Mouse (Mus musculus): ENCODE data around the gene Ccdc12. TPM values are rescaled to one million over a fixed set of nuclear protein-coding genes. Genes with fewer than 3 reads are reported as not detected.
A peak's percentile ranks its signal among the peaks of the same experiment; 100 is the strongest.

Ccdc12 gene
- polyA plus RNA-seq, 1 experiment from 2014 or later = 157 TPM

GRCm38 (mm10) chr9:110631191-110631590, 25.1 kb upstream of the Ccdc12 start:
- no peaks in the 10 kb centered on the region for H3K9me3 ChIP-seq (replicated peaks)
- peaks cover 35% of the 10 kb centered on the region for H3K36me3 ChIP-seq
- peak overlapping the region; percentile 40 for H3K4me2 ChIP-seq
- H3K4me3 ChIP-seq (replicated peaks) = no peak overlapping the region
- H3K4me1 ChIP-seq = peaks cover 26% of the 10 kb centered on the region
- H3K27ac ChIP-seq = no peak overlapping the region
- WGBS = 32% methylated on average over 10 of the region's 10 CpGs
- peaks cover 37% of the 10 kb centered on the region for H3K27me3 ChIP-seq
- no peak overlapping the region for H3K9ac ChIP-seq
- ATAC-seq (replicated peaks; ENCODE audit: low FRiP score) = no peak

GRCm38 (mm10) chr9:110631651-110632275, 24.5 kb upstream of the Ccdc12 start:
- 25% methylated on average over 30 of the region's 30 CpGs for WGBS
- no peak for ATAC-seq (replicated peaks; ENCODE audit: low FRiP score)
- peaks cover 39% of the 10 kb centered on the region for H3K36me3 ChIP-seq
- no peaks in the 10 kb centered on the region for H3K9me3 ChIP-seq (replicated peaks)
- peak overlapping the region; percentile 40 for H3K4me2 ChIP-seq
- H3K27ac ChIP-seq = no peak overlapping the region
- peak overlapping the region; percentile 17 for H3K4me3 ChIP-seq (replicated peaks)
- peaks cover 37% of the 10 kb centered on the region for H3K27me3 ChIP-seq
- peaks cover 26% of the 10 kb centered on the region for H3K4me1 ChIP-seq
- no peak overlapping the region for H3K9ac ChIP-seq

- no peak overlapping the region for H3K4me2 ChIP-seq
- 80% methylated on average over 15 of the region's 15 CpGs for WGBS
- no peak for ATAC-seq (replicated peaks; ENCODE audit: low FRiP score)
- peaks cover 26% of the 10 kb centered on the region for H3K4me1 ChIP-seq
- no peak overlapping the region for H3K9ac ChIP-seq
- peaks cover 37% of the 10 kb centered on the region for H3K27me3 ChIP-seq
- H3K9me3 ChIP-seq (replicated peaks) = no peaks in the 10 kb centered on the region
- no peak overlapping the region for H3K4me3 ChIP-seq (replicated peaks)
- H3K27ac ChIP-seq = no peak overlapping the region
- peaks cover 31% of the 10 kb centered on the region for H3K36me3 ChIP-seq
Observed at GRCm38 (mm10) chr9:110632671-110633070, 23.6 kb upstream of the Ccdc12 start.

GRCm38 (mm10) chr9:110633882-110634281, 22.4 kb upstream of the Ccdc12 start:
- Histone ChIP-seq H3K4me2 (no peak overlapping the region), H3K27me3 (peaks cover 37% of the 10 kb centered on the region), H3K4me3 (replicated peaks) (no peak overlapping the region), H3K4me1 (peaks cover 26% of the 10 kb centered on the region), H3K36me3 (peaks cover 31% of the 10 kb centered on the region), H3K27ac (no peak overlapping the region), H3K9ac (no peak overlapping the region), H3K9me3 (replicated peaks) (no peaks in the 10 kb centered on the region)
- WGBS = 70% methylated on average over 17 of the region's 17 CpGs
- no peak for ATAC-seq (replicated peaks; ENCODE audit: low FRiP score)

GRCm38 (mm10) chr9:110635225-110635624, 21.1 kb upstream of the Ccdc12 start:
- H3K27ac ChIP-seq = no peak overlapping the region
- WGBS = 7% methylated on average over 19 of the region's 19 CpGs
- no peak overlapping the region for H3K9ac ChIP-seq
- no peaks in the 10 kb centered on the region for H3K9me3 ChIP-seq (replicated peaks)
- no peak; the same call in 1 of the 2 replicates for ATAC-seq (replicated peaks; ENCODE audit: low FRiP score)
- H3K27me3 ChIP-seq = peaks cover 37% of the 10 kb centered on the region
- H3K4me2 ChIP-seq = no peak overlapping the region
- H3K4me3 ChIP-seq (replicated peaks) = no peak overlapping the region
- H3K36me3 ChIP-seq = peaks cover 36% of the 10 kb centered on the region
- peaks cover 23% of the 10 kb centered on the region for H3K4me1 ChIP-seq

- H3K4me3 ChIP-seq (replicated peaks) = no peak overlapping the region
Observed at GRCm38 (mm10) chr9:110638611-110639021, 17.7 kb upstream of the Ccdc12 start.

GRCm38 (mm10) chr9:110641006-110641405, 15.3 kb upstream of the Ccdc12 start:
- Histone ChIP-seq H3K4me1 (peaks cover 37% of the 10 kb centered on the region), H3K9me3 (replicated peaks) (no peaks in the 10 kb centered on the region), H3K9ac (no peak overlapping the region), H3K27me3 (no peaks in the 10 kb centered on the region), H3K36me3 (peaks cover 27% of the 10 kb centered on the region), H3K4me2 (no peak overlapping the region), H3K4me3 (replicated peaks) (no peak overlapping the region), H3K27ac (no peak overlapping the region)
- ATAC-seq (replicated peaks; ENCODE audit: low FRiP score) = no peak
- 88% methylated on average over 5 of the region's 5 CpGs for WGBS

More at GRCm38 (mm10) chr9:110638611-110639021, 17.7 kb upstream of the Ccdc12 start:
- H3K4me2 ChIP-seq = no peak overlapping the region
- H3K36me3 ChIP-seq = peaks cover 28% of the 10 kb centered on the region
- H3K9me3 ChIP-seq (replicated peaks) = no peaks in the 10 kb centered on the region
- no peak overlapping the region for H3K9ac ChIP-seq
- peaks cover 23% of the 10 kb centered on the region for H3K4me1 ChIP-seq
- H3K27ac ChIP-seq = no peak overlapping the region
- 87% methylated on average over 10 of the region's 10 CpGs for WGBS
- peaks cover 13% of the 10 kb centered on the region for H3K27me3 ChIP-seq
- no peak for ATAC-seq (replicated peaks; ENCODE audit: low FRiP score)

- Histone ChIP-seq H3K36me3 (peaks cover 16% of the 10 kb centered on the region), H3K4me1 (peaks cover 37% of the 10 kb centered on the region), H3K4me3 (replicated peaks) (no peak overlapping the region), H3K27me3 (no peaks in the 10 kb centered on the region), H3K9me3 (replicated peaks) (no peaks in the 10 kb centered on the region), H3K9ac (no peak overlapping the region), H3K4me2 (no peak overlapping the region), H3K27ac (peak overlapping the region; percentile 76)
- WGBS = 22% methylated on average over 5 of the region's 5 CpGs
- peak; percentile 68 for ATAC-seq (replicated peaks; ENCODE audit: low FRiP score)
Observed at GRCm38 (mm10) chr9:110642812-110643524, 13.3 kb upstream of the Ccdc12 start.

GRCm38 (mm10) chr9:110643787-110644186, 12.5 kb upstream of the Ccdc12 start:
- Histone ChIP-seq H3K4me1 (peaks cover 37% of the 10 kb centered on the region), H3K9ac (no peak overlapping the region), H3K27ac (peak overlapping the region; percentile 76; the same call in 1 of the 2 replicates), H3K4me2 (no peak overlapping the region), H3K36me3 (peaks cover 8% of the 10 kb centered on the region; the same call in 1 of the 2 replicates), H3K9me3 (replicated peaks) (no peaks in the 10 kb centered on the region), H3K27me3 (no peaks in the 10 kb centered on the region), H3K4me3 (replicated peaks) (no peak overlapping the region)
- WGBS = 50% methylated on average over 9 of the region's 9 CpGs
- ATAC-seq (replicated peaks; ENCODE audit: low FRiP score) = peak; percentile 66

GRCm38 (mm10) chr9:110644295-110644694, 12.0 kb upstream of the Ccdc12 start:
- 0 out of 2 replicates have a peak, but pooled peaks have one; percentile 3 for ATAC-seq (replicated peaks; ENCODE audit: low FRiP score)
- Histone ChIP-seq H3K4me1 (peaks cover 37% of the 10 kb centered on the region), H3K27ac (peak overlapping the region; percentile 76; the same call in 1 of the 2 replicates), H3K9ac (no peak overlapping the region), H3K36me3 (peaks cover 4% of the 10 kb centered on the region; the same call in 1 of the 2 replicates), H3K9me3 (replicated peaks) (no peaks in the 10 kb centered on the region), H3K27me3 (no peaks in the 10 kb centered on the region), H3K4me2 (no peak overlapping the region), H3K4me3 (replicated peaks) (no peak overlapping the region)
- WGBS = 63% methylated on average over 10 of the region's 10 CpGs

- Histone ChIP-seq H3K4me3 (replicated peaks) (no peak overlapping the region), H3K36me3 (no peaks in the 10 kb centered on the region), H3K4me2 (no peak overlapping the region), H3K27ac (no peak overlapping the region), H3K9me3 (replicated peaks) (no peaks in the 10 kb centered on the region), H3K27me3 (no peaks in the 10 kb centered on the region), H3K9ac (no peak overlapping the region), H3K4me1 (peaks cover 37% of the 10 kb centered on the region)
- WGBS = 74% methylated on average over 9 of the region's 9 CpGs
- ATAC-seq (replicated peaks; ENCODE audit: low FRiP score) = no peak
Observed at GRCm38 (mm10) chr9:110645219-110645618, 11.1 kb upstream of the Ccdc12 start.

GRCm38 (mm10) chr9:110649775-110650174, 6.5 kb upstream of the Ccdc12 start:
- Histone ChIP-seq H3K9ac (no peak overlapping the region), H3K36me3 (no peaks in the 10 kb centered on the region), H3K4me1 (peaks cover 42% of the 10 kb centered on the region), H3K9me3 (replicated peaks) (no peaks in the 10 kb centered on the region), H3K27me3 (peaks cover 18% of the 10 kb centered on the region; the same call in 1 of the 2 replicates), H3K4me2 (no peak overlapping the region), H3K4me3 (replicated peaks) (no peak overlapping the region), H3K27ac (no peak overlapping the region)
- no peak for ATAC-seq (replicated peaks; ENCODE audit: low FRiP score)

Measured in kidney, embryonic 15.5 days (tissue).